Mouse (Mus musculus): Measurements from ENCODE around the gene Adcy1. TPM values are rescaled to one million over a fixed set of nuclear protein-coding genes. Genes with fewer than 3 reads are reported as not detected.
A peak's percentile ranks its signal among the peaks of the same experiment; 100 is the strongest.

Gene Adcy1
- total RNA-seq (2022), result 100 to 1,000 TPM; 239 to 296 (median 267) TPM

DNA sequence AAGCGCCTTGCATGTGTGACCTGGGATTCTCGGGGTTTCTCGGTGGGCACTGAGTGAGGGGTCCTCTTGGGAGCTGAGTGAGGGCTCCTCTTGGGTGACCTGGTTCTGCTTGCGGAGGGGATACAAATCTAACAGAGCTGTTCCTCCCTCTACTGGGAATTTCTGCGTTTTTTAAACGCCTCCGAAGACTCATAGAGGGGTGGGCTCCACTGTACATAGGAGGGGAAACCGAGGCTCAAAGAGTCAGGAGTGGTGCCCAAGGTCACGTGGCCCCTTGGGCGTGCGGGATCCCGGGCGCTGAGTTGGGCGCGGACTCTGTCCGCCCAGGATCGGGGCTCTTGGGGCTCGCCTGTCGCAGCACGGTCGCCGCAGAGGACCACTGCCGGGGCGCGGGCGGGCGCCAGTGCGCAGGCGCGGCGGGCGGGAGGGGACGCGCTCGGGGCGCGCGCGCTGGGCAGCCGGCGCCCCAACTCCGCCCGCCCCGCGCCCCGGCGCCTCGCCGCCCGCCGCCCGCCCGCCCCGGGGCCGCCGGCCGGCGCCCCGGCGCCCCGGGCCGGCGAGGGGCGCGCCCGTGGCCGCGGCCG is at the start of gene Adcy1:
Gene Adcy1, plus strand, starts transcription at position 489 of the 584 bp plus-strand sequence.
- DNase-seq (ENCODE audit: low spot score in 2 of 2), result no peak

- DNase-seq (ENCODE audit: low spot score in 2 of 2), result peak in 1 of 2 experiments; percentile 55
These were observed 46.4 kb upstream of the Adcy1 start for GRCm38 (mm10) chr11:7016907-7017306.

GRCm38 (mm10) chr11:7018078-7018477 is 45.2 kb upstream of the Adcy1 start:
- DNase-seq (ENCODE audit: low spot score in 2 of 2), result peak in 1 of 2 experiments; percentile 60

- peak in 1 of 2 experiments; percentile 58 for DNase-seq (ENCODE audit: low spot score in 2 of 2)
These were observed 44.2 kb upstream of the Adcy1 start for GRCm38 (mm10) chr11:7019006-7019525.

DNA sequence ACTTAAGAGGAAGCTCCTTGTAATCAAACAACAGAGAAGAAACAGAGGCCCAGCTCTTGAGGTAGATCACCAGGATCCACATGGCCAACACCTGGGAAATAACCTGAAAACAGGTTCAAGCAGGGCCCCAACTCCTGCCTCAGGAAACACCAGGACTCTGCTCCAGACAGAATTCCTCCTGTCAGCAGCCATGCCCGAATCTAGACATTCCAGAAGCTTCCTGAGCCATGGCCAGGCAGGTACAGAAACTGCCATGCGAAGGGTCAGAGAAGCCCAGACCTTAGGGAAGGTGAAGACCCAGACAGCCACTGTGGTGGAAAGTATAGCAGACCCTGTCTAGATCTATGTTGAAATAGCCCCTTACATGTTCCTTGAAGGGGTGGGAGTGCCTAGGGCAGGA is 30.2 kb upstream of the Adcy1 start:
- DNase-seq (ENCODE audit: low spot score in 2 of 2), result no peak

GRCm38 (mm10) chr11:7039722-7040121 is 23.6 kb upstream of the Adcy1 start:
- DNase-seq (ENCODE audit: low spot score in 2 of 2), result no peak

DNA sequence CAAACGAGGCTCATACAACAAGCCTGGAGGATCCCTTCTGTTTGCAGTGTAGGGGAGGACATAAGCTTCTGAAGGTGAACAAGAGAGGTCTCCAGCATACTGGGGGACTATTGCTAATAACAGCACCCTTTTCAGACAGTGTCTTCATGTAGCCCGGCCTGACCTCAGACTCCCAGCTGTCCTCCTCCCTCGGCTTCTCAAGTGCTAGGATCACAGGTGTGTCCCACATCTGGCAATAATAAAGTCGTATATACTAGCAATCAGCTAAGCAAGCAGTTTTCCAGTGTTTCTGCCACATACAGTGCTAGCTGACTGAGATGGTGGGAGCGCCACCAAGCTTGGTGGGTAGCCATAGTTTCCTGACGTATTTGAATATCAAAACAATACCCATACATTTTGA is 22.5 kb upstream of the Adcy1 start:
- DNase-seq (ENCODE audit: low spot score in 2 of 2), result no peak

- no peak for DNase-seq (ENCODE audit: low spot score in 2 of 2)
These were observed 16.1 kb upstream of the Adcy1 start for GRCm38 (mm10) chr11:7047176-7047575.

DNA sequence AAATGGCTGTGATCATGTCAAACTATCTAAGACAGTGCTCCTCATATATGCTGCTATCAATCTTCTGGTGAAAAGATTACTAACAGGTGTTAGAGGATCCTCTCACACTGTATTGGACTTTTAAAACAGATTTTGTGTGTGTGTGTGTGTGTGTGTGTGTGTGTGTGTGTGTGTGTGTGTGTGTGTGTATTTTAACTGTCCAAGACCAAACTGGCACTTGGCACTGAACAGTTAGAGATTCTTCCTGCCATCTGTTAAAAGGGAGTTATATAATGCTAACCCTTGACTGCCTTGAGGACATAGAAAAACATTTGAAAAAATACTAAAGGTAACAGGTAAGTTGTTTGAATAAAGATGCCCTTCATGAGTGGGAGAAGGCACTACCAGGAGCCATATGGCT is 15.7 kb upstream of the Adcy1 start:
- DNase-seq (ENCODE audit: low spot score in 2 of 2), result no peak

DNA sequence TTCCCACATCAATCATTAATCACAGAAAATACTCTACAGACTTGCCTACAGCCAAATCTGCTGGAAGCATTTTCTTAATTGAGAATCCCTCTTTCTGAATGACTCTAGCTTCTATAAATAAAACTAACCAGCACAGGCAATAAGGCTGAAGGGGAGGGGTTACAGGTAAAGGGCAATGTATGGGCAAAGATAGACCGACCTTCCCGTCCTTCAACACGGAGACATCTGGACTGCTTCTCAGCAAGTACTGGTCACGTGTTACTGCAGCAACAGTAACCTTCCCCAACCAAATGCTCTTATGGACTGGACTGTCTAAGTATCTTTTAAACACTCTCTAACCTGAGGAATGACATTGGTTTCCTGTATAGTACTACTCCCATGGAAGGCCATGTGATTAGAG is 9.6 kb upstream of the Adcy1 start:
- DNase-seq (ENCODE audit: low spot score in 2 of 2), result no peak

- no peak for DNase-seq (ENCODE audit: low spot score in 2 of 2)
These were observed 8.5 kb upstream of the Adcy1 start for GRCm38 (mm10) chr11:7054662-7055265.

DNA sequence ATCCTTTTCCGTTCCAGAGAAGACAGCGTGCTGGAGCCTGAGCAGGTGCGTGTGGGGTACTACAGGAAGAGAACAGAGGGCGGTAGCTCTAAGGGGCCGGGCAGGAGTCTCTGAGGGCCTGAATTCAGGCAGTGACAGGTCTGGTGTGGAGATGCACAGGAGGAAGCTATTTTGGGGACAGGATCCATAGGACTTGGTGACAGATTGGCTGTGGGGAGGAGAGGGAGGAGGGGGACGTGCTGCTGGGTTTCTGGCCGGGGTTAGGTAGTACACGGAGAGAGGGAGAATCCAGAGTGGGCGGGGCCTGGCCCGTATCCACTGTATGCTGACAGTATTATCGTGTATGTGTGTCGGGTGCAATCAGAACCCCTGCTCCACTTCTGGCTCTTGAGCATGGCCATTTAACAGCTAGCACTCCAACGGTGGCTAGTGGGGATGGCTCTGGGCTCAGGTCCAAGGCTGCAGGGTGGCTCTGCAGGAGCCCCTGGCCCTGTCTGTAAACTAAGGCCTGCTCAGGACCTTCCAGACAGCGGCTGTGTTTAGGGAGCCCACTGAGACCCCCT is 7.8 kb upstream of the Adcy1 start:
- peak; percentile 43 to 84 for DNase-seq (ENCODE audit: low spot score in 2 of 2)

GRCm38 (mm10) chr11:7056121-7056520 is 7.2 kb upstream of the Adcy1 start:
- no peak for DNase-seq (ENCODE audit: low spot score in 2 of 2)

GRCm38 (mm10) chr11:7057781-7058180 is 5.5 kb upstream of the Adcy1 start:
- no peak for DNase-seq (ENCODE audit: low spot score in 2 of 2)

GRCm38 (mm10) chr11:7061961-7062360 is 1.3 kb upstream of the Adcy1 start:
- DNase-seq (ENCODE audit: low spot score in 2 of 2), result no peak

- no peak for DNase-seq (ENCODE audit: low spot score in 2 of 2)
These were observed 723 bp upstream of the Adcy1 start for GRCm38 (mm10) chr11:7062566-7062965.

- peak in 1 of 2 experiments; percentile 30 for DNase-seq (ENCODE audit: low spot score in 2 of 2)
These were observed 485 bp downstream of the Adcy1 start for GRCm38 (mm10) chr11:7063681-7064267.

- no peak for DNase-seq (ENCODE audit: low spot score in 2 of 2)
These were observed 1.3 kb downstream of the Adcy1 start for GRCm38 (mm10) chr11:7064484-7065185.

GRCm38 (mm10) chr11:7065388-7065787 is 2.1 kb downstream of the Adcy1 start:
- no peak for DNase-seq (ENCODE audit: low spot score in 2 of 2)

DNA sequence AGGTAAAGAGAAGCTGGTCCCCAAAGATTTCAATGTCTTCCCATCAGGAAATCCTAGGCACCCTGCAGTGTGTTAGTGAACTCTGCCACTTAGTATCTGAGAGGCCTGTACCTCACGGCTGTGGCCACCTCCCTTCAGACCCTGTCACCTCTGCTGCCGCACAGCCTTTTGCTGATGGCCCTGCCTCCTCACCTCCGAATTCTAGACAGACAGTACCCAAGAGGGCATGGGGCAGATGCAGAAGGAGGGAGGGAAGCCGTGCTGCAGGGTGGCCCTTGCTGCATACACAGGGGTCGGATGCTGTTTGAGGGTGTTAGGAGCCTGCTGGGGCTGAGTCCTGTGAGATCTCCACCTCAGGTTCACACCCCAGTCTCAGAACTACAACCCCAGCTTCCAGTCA is 2.6 kb downstream of the Adcy1 start:
- no peak for DNase-seq (ENCODE audit: low spot score in 2 of 2)

DNA sequence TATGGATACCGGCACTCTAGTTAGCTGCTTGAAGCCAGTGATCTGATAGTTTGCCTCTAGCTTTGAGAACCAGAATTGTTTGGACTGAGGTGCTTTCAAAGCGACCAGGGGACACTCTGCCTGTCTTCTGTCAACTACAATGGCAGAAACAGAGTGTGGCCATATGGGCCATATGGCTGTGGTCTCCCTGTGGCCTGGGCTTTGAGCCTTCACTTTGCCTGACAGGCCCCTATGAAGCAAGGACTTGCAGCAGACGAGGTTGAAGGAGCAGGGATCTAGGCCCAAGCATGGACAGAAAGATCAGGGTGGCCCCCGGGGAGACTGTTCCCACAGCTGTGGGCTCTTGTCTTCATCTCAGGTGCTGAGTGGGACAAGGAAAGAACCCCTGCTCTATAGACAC is 4.0 kb downstream of the Adcy1 start:
- DNase-seq (ENCODE audit: low spot score in 2 of 2), result no peak

All from left cerebral cortex, adult 8-10 months (tissue).